Mouse (Mus musculus) adrenal gland, postnatal 10 days (tissue): ENCODE measurements around the gene Havcr2. TPM values are rescaled to one million over a fixed set of nuclear protein-coding genes. Genes with fewer than 3 reads are reported as not detected.
A peak's percentile ranks its signal among the peaks of the same experiment; 100 is the strongest.
"Not testable (repeated sequence)": the region's sequence is repeated elsewhere in the genome, so short reads cannot be mapped to it uniquely, and the experiment has no call there.

Experiments used
- DNase-seq: peaks from one replicate; pipeline ENCODE4 v3.0.0; 2021; ENCODE audit warnings: mixed read lengths
- total RNA-seq, 2 experiments: library from RNA; stranded (reverse); gene quantifications; 2 replicates each; pipeline ENCODE4 v1.2.3; 2021

Havcr2 gene
- total RNA-seq, 2 experiments from 2014 or later, result 0.58 to 0.81 TPM

- no peak for DNase-seq
These were observed 6.6 kb downstream of the Havcr2 start for GRCm38 (mm10) chr11:46461362-46461761.

DNA sequence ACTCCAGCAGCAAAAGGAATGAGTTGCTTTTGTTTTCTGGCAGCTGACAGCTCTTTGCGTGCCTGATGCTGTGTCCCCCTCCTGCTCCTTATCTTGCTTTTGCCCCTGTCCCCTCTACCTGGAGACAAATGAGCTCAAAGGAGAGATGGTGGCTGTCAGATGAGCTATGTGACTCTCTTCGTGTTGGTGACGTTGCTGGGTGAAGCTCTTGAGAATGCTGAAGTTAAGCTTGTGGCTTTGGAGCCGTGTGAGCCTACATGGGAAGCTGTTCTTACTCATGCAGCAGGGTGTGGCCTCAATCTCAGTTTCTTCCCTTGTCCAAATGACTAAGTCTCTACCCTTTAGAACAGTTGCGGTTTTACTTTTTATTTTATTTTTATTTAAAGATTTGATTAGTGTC, 7.2 kb downstream of the Havcr2 start:
- peak; percentile 12 for DNase-seq

DNA sequence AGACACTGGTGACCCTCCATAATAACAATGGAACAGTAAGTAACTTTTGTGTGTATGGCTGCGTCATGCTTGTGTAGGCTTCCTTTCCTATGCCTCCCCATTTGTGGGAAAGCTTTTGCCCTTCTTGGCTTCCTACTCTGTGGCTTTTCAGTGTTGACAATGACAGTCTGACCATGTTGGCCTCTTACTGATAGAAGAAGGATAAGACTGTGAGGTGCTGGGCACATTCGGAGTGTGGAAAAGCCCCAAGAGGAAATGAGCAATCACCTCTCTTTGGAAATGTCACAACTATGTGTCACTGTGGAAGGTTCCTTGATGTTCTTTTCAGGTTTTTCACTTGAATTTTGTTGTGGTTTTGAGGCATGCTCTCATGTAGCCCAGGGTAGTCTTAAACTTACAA, 12.1 kb downstream of the Havcr2 start:
- no peak for DNase-seq

DNA sequence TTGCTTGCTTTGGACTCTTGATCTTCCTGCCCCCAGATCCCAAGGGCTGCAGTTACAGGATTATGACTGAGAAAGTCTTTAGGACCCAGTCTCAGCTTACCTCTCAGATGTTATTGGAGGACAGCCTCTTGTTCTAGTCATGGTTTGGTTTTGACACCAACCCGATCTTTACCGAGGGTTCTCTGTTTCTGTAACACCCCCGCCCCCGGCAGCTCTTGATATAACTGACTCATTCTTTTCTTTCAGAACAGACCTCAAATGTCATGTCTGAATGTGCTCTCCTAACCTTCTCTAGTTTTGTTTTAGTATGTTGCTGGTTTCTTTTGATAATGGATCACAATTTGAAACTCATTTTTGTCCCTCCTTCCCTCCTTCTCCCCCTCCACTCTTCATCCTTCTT, 19.5 kb downstream of the Havcr2 start:
- DNase-seq, result no peak

- no peak for DNase-seq
These were observed 24.6 kb downstream of the Havcr2 start for GRCm38 (mm10) chr11:46479311-46479710.

DNA sequence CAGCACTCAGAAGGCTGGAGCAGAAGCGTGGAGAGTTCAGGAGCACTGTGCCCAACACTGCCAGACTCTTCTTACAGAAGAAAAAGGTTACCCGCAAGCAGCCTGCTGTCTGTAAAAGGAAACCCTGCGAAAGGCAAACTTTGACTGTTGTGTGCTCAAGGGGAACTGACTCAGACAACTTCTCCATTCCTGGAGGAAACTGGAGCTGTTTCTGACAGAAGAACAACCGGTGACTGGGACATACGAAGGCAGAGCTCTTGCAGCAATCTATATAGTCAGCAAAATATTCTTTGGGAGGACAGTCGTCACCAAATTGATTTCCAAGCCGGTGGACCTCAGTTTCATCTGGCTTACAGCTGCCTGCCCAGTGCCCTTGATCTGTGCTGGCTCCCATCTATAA, 25.8 kb downstream of the Havcr2 start:
- no peak for DNase-seq

DNA sequence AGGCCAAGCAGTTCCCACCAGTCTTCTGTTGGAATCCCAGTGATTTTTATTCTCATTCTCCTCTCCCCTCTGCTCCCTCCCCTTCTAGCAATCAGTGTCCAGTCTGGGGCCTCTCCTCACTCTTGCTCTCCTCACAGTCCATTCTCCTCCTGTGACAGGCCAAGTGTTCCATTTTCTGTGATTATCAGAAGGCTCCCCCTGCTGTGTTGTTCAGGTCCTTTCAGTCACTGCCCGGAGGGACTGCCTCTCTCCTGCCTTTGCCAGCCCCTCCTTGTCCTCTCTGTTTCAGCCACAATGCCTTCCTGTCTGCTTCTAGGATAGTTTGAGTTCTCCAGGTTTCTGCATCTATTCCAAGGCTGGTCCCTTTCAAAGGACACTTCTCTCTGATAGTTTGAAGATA, 33.5 kb downstream of the Havcr2 start:
- peak; percentile 5 for DNase-seq

GRCm38 (mm10) chr11:46488650-46489049, 33.9 kb downstream of the Havcr2 start:
- no peak for DNase-seq

DNA sequence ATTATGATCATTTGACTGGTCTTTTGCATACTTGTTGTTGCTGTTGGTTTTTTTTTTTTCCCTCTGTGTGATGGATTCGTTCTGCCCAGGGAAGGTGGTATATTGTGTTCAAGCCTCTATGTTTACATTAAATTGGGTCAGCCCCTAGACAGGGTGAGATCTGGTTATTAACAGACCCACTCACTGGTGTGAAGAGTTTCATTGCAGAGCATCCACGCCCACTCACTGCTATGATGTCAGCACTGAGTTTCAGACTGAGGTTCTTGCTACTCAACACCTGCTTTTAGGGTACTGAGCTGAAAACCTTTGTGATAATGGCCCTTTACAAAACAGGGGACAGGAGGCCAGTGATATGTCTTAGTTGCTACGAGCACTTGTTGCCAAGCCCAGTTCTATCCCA, 52.4 kb downstream of the Havcr2 start:
- DNase-seq, result no peak

- no peak for DNase-seq
These were observed 55.2 kb downstream of the Havcr2 start for GRCm38 (mm10) chr11:46509900-46510299.

- not testable (repeated sequence) for DNase-seq
These were observed 66.6 kb downstream of the Havcr2 start for GRCm38 (mm10) chr11:46521341-46521740.

- DNase-seq, result peak; percentile 18
These were observed 68.0 kb downstream of the Havcr2 start for GRCm38 (mm10) chr11:46522719-46523118.

DNA sequence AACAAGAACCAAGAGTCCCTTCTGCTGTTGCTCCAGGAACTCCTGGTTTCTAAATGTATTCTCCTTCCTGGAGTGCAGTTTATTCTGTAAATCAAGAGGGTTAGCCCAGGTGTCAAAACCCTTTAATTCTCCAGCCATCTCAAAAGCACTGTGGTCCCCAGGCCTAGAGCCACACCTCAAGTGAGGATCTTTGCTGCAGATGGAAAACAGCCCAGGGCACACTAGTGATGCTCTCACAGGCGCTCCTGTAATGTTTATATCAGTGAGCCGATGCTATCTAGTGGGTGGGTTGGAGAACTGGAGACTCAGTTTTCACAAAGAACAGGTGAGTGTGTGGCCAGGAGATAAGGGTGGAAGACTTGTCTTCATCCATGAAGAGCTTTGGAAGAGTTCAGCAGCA, 69.2 kb downstream of the Havcr2 start, which contains the start of gene Gm12169:
TSS of gene Gm12169 (plus strand) at position 301 of the 400 bp plus-strand sequence.
- no peak for DNase-seq

DNA sequence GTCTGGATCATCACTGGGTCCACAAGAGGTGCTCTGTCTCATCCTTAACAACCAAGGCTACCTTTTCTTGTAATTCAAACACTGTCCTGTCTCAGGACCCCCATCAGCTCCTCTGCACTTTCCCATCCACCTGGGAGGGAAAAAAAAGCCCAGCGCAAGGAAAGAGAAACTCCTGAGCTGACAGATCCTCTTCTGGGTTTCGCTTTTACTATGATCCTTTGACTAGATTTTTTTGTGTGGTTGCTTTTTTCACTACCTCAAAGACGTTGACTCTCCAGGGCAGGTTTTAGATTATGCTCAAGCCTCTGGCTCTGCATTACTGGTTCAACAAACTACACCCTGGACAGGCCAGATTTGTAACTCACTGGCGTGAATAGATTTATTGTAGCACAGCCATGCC, 75.4 kb downstream of the Havcr2 start:
- no peak for DNase-seq

Other genes with a start within 250 kb of the Havcr2 start
- not detected for gene Fndc9, start 219.4 kb upstream of the Havcr2 start, total RNA-seq
- gene Cyfip2, start 142.1 kb upstream of the Havcr2 start, total RNA-seq, result 10 to 100 TPM; 35.4 to 39.7 TPM
- 1 to 10 TPM; 2.0 to 2.5 TPM for gene Itk, start 65.4 kb upstream of the Havcr2 start, total RNA-seq
- not detected for gene Fam71b, start 58.4 kb upstream of the Havcr2 start, total RNA-seq
- gene Med7, start 18.0 kb upstream of the Havcr2 start, total RNA-seq, result 10 to 100 TPM; 27.5 to 31.9 TPM
- not detected for gene Gm12169, start 69.3 kb downstream of the Havcr2 start, total RNA-seq
- gene BC053393, start 116.6 kb downstream of the Havcr2 start, total RNA-seq, result not detected
- gene Dppa1, start 174.3 kb downstream of the Havcr2 start, total RNA-seq, result not detected